Mouse (Mus musculus): ENCODE results near the gene Ankrd55. TPM values are rescaled to one million over a fixed set of nuclear protein-coding genes. Genes with fewer than 3 reads are reported as not detected.

Gene Ankrd55
- polyA plus RNA-seq, 1 experiment: 10.0 TPM

DNA sequence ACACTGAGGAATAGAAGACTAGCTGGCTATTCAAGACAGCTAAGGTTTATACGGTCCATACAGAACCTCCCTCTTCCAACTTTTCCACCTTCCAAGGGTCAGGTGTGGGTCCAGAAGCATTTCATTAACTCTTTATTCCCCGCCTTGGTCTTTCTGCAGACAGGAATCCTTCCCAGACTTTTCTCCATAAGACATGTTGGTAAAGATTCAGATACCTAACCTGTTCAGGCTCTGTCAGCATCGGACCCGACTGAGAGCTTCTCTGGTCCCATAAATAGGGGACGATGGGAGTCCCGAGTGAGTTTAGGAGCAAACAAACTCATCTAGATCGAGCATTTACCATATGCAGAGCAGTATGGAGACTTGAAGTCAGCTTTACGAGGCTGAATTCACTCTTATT, 12.3 kb upstream of the Ankrd55 start:
- H3K4me3 ChIP-seq (ENCODE audit: control insufficient read depth, low read depth, low read length): no peak overlapping the region
- H3K27me3 ChIP-seq (ENCODE audit: control insufficient read depth, insufficient read depth, low read length): no peaks in the 10 kb centered on the region
- TF ChIP-seq CTCF (IDR thresholded peaks at IDR 0.05; ENCODE audit: control insufficient read depth, insufficient read depth, insufficient replicate concordance, low read depth, low read length) (no peak), POLR2A (IDR thresholded peaks at IDR 0.05; ENCODE audit: control insufficient read depth, low read depth, low read length) (no peak)
- no peaks in the 10 kb centered on the region for H3K4me1 ChIP-seq (ENCODE audit: control insufficient read depth, insufficient read depth, low read length)
- H3K27ac ChIP-seq (ENCODE audit: control insufficient read depth, insufficient read depth, low read depth, low read length): no peak overlapping the region
- no peaks in the 10 kb centered on the region for H3K36me3 ChIP-seq (ENCODE audit: control insufficient read depth, insufficient read depth, low read length)

DNA sequence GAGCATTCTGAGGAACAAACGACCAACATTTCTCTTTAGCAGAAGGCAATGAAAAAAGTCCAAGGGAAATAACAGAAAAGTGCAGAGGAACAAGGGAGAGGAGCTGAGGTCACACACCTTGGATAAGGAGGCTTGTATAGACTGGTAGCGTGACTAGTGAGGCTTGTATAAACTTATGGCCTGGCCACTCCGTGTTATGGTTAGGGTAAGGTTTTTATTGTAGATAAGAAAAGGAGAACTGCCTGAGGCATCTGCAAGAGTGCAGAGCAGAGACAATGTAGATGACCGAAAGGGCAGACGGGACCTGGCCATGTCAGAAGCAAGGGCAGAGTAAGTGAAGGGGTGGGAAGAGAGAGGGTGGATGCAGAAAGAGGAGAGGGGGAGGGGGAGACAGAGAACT, 10.7 kb upstream of the Ankrd55 start:
- Histone ChIP-seq H3K4me3 (ENCODE audit: control insufficient read depth, low read depth, low read length) (no peak overlapping the region), H3K27ac (ENCODE audit: control insufficient read depth, insufficient read depth, low read depth, low read length) (no peak overlapping the region), H3K4me1 (ENCODE audit: control insufficient read depth, insufficient read depth, low read length) (no peaks in the 10 kb centered on the region), H3K27me3 (ENCODE audit: control insufficient read depth, insufficient read depth, low read length) (no peaks in the 10 kb centered on the region), H3K36me3 (ENCODE audit: control insufficient read depth, insufficient read depth, low read length) (no peaks in the 10 kb centered on the region)
- TF ChIP-seq CTCF (IDR thresholded peaks at IDR 0.05; ENCODE audit: control insufficient read depth, insufficient read depth, insufficient replicate concordance, low read depth, low read length) (no peak), POLR2A (IDR thresholded peaks at IDR 0.05; ENCODE audit: control insufficient read depth, low read depth, low read length) (no peak)

DNA sequence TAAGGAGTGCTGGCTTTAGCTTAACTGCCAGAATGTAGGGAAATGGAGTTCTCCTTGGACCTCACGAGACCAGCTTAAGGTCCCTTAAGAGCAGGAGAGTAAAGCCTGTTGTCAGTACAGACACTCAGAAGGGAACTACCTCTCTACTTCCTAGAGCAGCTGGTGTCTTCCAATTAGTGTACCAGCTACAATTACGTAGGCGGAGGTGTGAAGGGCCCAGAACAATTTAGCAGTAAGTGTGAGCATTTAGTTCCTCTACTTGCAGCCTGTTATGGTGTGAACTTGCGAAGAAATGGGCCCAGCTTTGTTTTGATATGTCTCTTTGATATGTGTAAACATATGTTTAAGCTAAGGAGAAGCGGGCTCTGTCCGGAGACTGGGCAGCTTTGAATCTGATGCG, 10.0 kb upstream of the Ankrd55 start:
- Histone ChIP-seq H3K36me3 (ENCODE audit: control insufficient read depth, insufficient read depth, low read length) (no peaks in the 10 kb centered on the region), H3K27me3 (ENCODE audit: control insufficient read depth, insufficient read depth, low read length) (no peaks in the 10 kb centered on the region), H3K4me1 (ENCODE audit: control insufficient read depth, insufficient read depth, low read length) (no peaks in the 10 kb centered on the region), H3K4me3 (ENCODE audit: control insufficient read depth, low read depth, low read length) (no peak overlapping the region), H3K27ac (ENCODE audit: control insufficient read depth, insufficient read depth, low read depth, low read length) (no peak overlapping the region)
- TF ChIP-seq CTCF (IDR thresholded peaks at IDR 0.05; ENCODE audit: control insufficient read depth, insufficient read depth, insufficient replicate concordance, low read depth, low read length) (no peak), POLR2A (IDR thresholded peaks at IDR 0.05; ENCODE audit: control insufficient read depth, low read depth, low read length) (no peak)

GRCm38 (mm10) chr13:112287135-112287534, 1.1 kb upstream of the Ankrd55 start:
- TF ChIP-seq POLR2A (IDR thresholded peaks at IDR 0.05; ENCODE audit: control insufficient read depth, low read depth, low read length) (no peak), CTCF (IDR thresholded peaks at IDR 0.05; ENCODE audit: control insufficient read depth, insufficient read depth, insufficient replicate concordance, low read depth, low read length) (no peak)
- Histone ChIP-seq H3K36me3 (ENCODE audit: control insufficient read depth, insufficient read depth, low read length) (no peaks in the 10 kb centered on the region), H3K4me3 (ENCODE audit: control insufficient read depth, low read depth, low read length) (no peak overlapping the region), H3K27ac (ENCODE audit: control insufficient read depth, insufficient read depth, low read depth, low read length) (no peak overlapping the region), H3K4me1 (ENCODE audit: control insufficient read depth, insufficient read depth, low read length) (no peaks in the 10 kb centered on the region; the same call in 1 of the 2 replicates), H3K27me3 (ENCODE audit: control insufficient read depth, insufficient read depth, low read length) (no peaks in the 10 kb centered on the region)

GRCm38 (mm10) chr13:112287571-112288224, 553 bp upstream of the Ankrd55 start:
- no peak overlapping the region for H3K27ac ChIP-seq (ENCODE audit: control insufficient read depth, insufficient read depth, low read depth, low read length)
- no peak overlapping the region for H3K4me3 ChIP-seq (ENCODE audit: control insufficient read depth, low read depth, low read length)
- no peaks in the 10 kb centered on the region for H3K36me3 ChIP-seq (ENCODE audit: control insufficient read depth, insufficient read depth, low read length)
- TF ChIP-seq CTCF (IDR thresholded peaks at IDR 0.05; ENCODE audit: control insufficient read depth, insufficient read depth, insufficient replicate concordance, low read depth, low read length) (no peak), POLR2A (IDR thresholded peaks at IDR 0.05; ENCODE audit: control insufficient read depth, low read depth, low read length) (no peak)
- no peaks in the 10 kb centered on the region for H3K27me3 ChIP-seq (ENCODE audit: control insufficient read depth, insufficient read depth, low read length)
- no peaks in the 10 kb centered on the region; the same call in 1 of the 2 replicates for H3K4me1 ChIP-seq (ENCODE audit: control insufficient read depth, insufficient read depth, low read length)

GRCm38 (mm10) chr13:112289338-112289737, 1.1 kb downstream of the Ankrd55 start:
- Histone ChIP-seq H3K4me1 (ENCODE audit: control insufficient read depth, insufficient read depth, low read length) (no peaks in the 10 kb centered on the region; the same call in 1 of the 2 replicates), H3K27ac (ENCODE audit: control insufficient read depth, insufficient read depth, low read depth, low read length) (no peak overlapping the region), H3K4me3 (ENCODE audit: control insufficient read depth, low read depth, low read length) (no peak overlapping the region), H3K36me3 (ENCODE audit: control insufficient read depth, insufficient read depth, low read length) (no peaks in the 10 kb centered on the region), H3K27me3 (ENCODE audit: control insufficient read depth, insufficient read depth, low read length) (no peaks in the 10 kb centered on the region)
- TF ChIP-seq CTCF (IDR thresholded peaks at IDR 0.05; ENCODE audit: control insufficient read depth, insufficient read depth, insufficient replicate concordance, low read depth, low read length) (no peak), POLR2A (IDR thresholded peaks at IDR 0.05; ENCODE audit: control insufficient read depth, low read depth, low read length) (no peak)

DNA sequence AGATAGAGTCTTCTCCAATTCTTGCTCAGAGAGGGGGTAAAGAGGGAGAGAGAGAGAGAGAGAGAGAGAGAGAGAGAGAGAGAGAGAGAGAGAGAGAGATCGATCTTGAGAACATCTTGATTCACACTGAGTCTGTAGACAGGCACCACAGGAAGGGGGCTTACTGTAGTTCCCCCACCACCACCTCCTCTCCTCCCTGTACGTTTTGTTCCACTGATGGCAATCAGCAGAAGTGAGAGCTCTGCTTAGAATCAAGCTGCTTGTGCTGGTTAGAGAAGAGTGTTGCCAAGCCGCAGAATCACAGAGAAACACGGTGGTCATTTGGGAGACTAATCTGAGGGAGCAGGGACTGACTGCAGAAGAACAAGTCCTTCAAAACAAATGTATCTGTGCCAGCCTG, 1.7 kb downstream of the Ankrd55 start:
- Histone ChIP-seq H3K4me3 (ENCODE audit: control insufficient read depth, low read depth, low read length) (no peak overlapping the region), H3K36me3 (ENCODE audit: control insufficient read depth, insufficient read depth, low read length) (no peaks in the 10 kb centered on the region), H3K4me1 (ENCODE audit: control insufficient read depth, insufficient read depth, low read length) (no peaks in the 10 kb centered on the region; the same call in 1 of the 2 replicates), H3K27ac (ENCODE audit: control insufficient read depth, insufficient read depth, low read depth, low read length) (no peak overlapping the region), H3K27me3 (ENCODE audit: control insufficient read depth, insufficient read depth, low read length) (no peaks in the 10 kb centered on the region)
- TF ChIP-seq CTCF (IDR thresholded peaks at IDR 0.05; ENCODE audit: control insufficient read depth, insufficient read depth, insufficient replicate concordance, low read depth, low read length): no peak
- no peak for TF ChIP-seq POLR2A (IDR thresholded peaks at IDR 0.05; ENCODE audit: control insufficient read depth, low read depth, low read length)

All from testis, adult 2 months (tissue).